In genomic region chr2:145740729-145741128, GRCm38 (mm10) we compare ENCODE assay signal across 11 mouse cellular contexts.
"Had no signal": no experiment of that assay in that cellular context is flagged by ENCODE, and none has a peak within 500 bp of the region (broad histone marks: within the 10 kb centered on the region; RNA-seq: fewer than 3 reads in every experiment).

No protein-coding gene starts in this region.

- H3K27ac ChIP-seq: limb, embryonic 13.5 days; liver, embryonic 13.5 days; neural tube, embryonic 12.5 days had no signal

- H3K4me3 ChIP-seq: limb, embryonic 13.5 days; liver, embryonic 13.5 days; neural tube, embryonic 12.5 days had no signal

- H3K36me3 ChIP-seq: limb, embryonic 13.5 days; liver, embryonic 13.5 days; neural tube, embryonic 12.5 days had no signal

- H3K27me3 ChIP-seq: limb, embryonic 13.5 days; liver, embryonic 13.5 days; neural tube, embryonic 12.5 days had no signal

- DNase-seq: kidney, adult 8-10 months; kidney, postnatal 25 days; left cerebral cortex, postnatal 4 days; liver, embryonic 13.5 days; lung, postnatal 14 days; midbrain, embryonic 14.5 days; retina, postnatal 1 day; right cerebral cortex, postnatal 4 days; thymus, postnatal 4 days had no signal

- H3K4me1 ChIP-seq: liver, embryonic 13.5 days; neural tube, embryonic 12.5 days had no signal
